Mouse (Mus musculus) lung, adult 2 months (tissue): ENCODE data around the gene Mageb1. TPM values are rescaled to one million over a fixed set of nuclear protein-coding genes. Genes with fewer than 3 reads are reported as not detected.
"Not testable (repeated sequence)": the region's sequence is repeated elsewhere in the genome, so short reads cannot be mapped to it uniquely, and the experiment has no call there.

Experiments
- DNase-seq: peaks from one replicate; pipeline ENCODE4 v3.0.0; 2022
- H3K4me1 ChIP-seq: fragments of 200-500 bp; 2 replicates; pipeline ENCODE4 v1.6.1; 2011; ENCODE audit warnings: low read length; ENCODE audit not compliant: control insufficient read depth, insufficient read depth
- H3K4me3 ChIP-seq: fragments of 200-500 bp; replicated peaks from 2 replicates; pipeline ENCODE3; 2011; ENCODE audit warnings: low read depth, mild to moderate bottlenecking, control low read depth, low read length; ENCODE audit errors: extremely low read depth
- whole genome bisulfite sequencing: fragments of 180-500 bp; shearing (Covaris S2); methylation state at CpG from one replicate; pipeline ENCODE4 v1.1.7; 2018; 5-methylcytosine and 5-hydroxymethylcytosine counted together
- polyA plus RNA-seq: library from polyadenylated mRNA; depleted of rRNA; stranded (reverse); fragments of >200 nt; gene quantifications from 2 replicates; pipeline ENCODE4 v1.2.3, GENCODE M21; 2012; rRNA removed

Gene Mageb1
- not detected in 2 replicates for polyA plus RNA-seq

- not testable (repeated sequence) for H3K4me1 ChIP-seq, H3K4me3 ChIP-seq, DNase-seq
- 12% methylated on average over 1 of the region's 1 CpGs for WGBS
Measured at GRCm38 (mm10) chrX:92016233-92016632, at the start of gene Mageb1. Mageb1 (minus strand) TSS chrX:92016333.

Other genes starting within 250 kb of the Mageb1 start
- gene Mageb5, start 233.3 kb downstream of the Mageb1 start, polyA plus RNA-seq = not detected in 2 replicates